In the genomic region with DNA sequence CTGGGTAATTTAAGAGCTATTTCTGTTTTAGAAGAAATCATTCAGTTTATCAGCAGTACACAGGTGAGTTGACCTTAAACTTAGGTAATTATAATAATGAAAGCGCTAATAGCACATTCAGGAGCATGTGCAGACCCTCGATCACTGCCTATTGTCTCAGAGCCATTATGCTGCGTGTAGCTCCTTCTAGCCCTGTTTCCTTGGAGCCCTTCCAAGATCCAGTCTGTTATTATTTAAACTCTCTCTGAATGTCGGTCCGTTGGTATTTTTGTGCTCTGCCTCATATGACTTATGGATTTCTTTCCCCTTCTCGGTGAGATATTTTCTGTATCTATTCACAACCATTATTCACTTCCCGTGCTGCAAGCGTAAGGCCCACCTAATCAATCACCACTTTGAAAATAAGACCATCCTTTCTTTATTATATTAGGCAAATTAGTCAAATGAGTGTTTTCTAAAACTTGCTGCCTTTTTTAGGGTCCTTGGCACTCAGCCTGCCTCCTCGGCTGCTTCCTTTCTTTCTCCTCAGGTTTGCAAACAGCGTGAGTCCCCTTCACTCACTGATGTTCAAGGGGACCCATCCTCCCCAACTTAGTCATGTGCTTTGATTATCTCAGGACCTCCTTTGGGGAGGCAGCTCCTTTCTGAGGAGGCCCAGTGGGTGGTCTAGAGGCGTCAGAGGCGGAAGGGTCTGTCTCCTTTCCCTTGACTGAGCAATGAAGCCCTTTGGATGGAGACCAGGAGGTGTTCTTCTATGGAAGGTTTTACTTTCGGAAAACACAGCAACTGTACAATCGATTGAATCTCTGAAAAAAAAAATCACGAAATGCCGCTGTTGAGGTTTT, we compare ENCODE assay signal across 10 mouse cellular contexts.
DNase-seq lines count a peak whose midpoint lies in the region; ATAC-seq and TF ChIP-seq lines count a peak whose summit lies in the region.
"Had no signal": no experiment of that assay in that cellular context is flagged by ENCODE, and none has a peak within 500 bp of the region (broad histone marks: within the 10 kb centered on the region; RNA-seq: fewer than 3 reads in every experiment).

No protein-coding gene starts in this region.

- H3K36me3 ChIP-seq in heart, embryonic 16.5 days (ENCODE audit: control insufficient read depth, insufficient read depth): no peaks in the 10 kb centered on the region
- H3K36me3 ChIP-seq in heart, embryonic 10.5 days: no peaks in the 10 kb centered on the region
- no peaks in the 10 kb centered on the region for H3K36me3 ChIP-seq in lung, embryonic 15.5 days
- H3K36me3 ChIP-seq in forebrain, embryonic 15.5 days: no peaks in the 10 kb centered on the region
- H3K36me3 ChIP-seq in midbrain, postnatal 0 days (ENCODE audit: insufficient read depth, low read length): no peaks in the 10 kb centered on the region

- no peak overlapping the region for H3K9ac ChIP-seq in heart, embryonic 16.5 days (ENCODE audit: low read length)
- H3K9ac ChIP-seq in lung, embryonic 15.5 days: no peak overlapping the region
- H3K9ac ChIP-seq in forebrain, embryonic 15.5 days (replicated peaks): no peak overlapping the region
- no peak overlapping the region for H3K9ac ChIP-seq in midbrain, postnatal 0 days (replicated peaks; ENCODE audit: low read length, poor library complexity, severe bottlenecking)

- no peak overlapping the region for H3K27ac ChIP-seq in heart, embryonic 16.5 days (ENCODE audit: low read length)
- H3K27ac ChIP-seq in heart, embryonic 10.5 days: no peak overlapping the region
- peak overlapping the region; percentile 21; the same call in 1 of the 2 replicates for H3K27ac ChIP-seq in lung, embryonic 15.5 days
- H3K27ac ChIP-seq in forebrain, embryonic 15.5 days (replicated peaks): peak overlapping the region; percentile 73
- H3K27ac ChIP-seq in midbrain, postnatal 0 days (ENCODE audit: low read depth, low read length): no peak overlapping the region

- no peak for DNase-seq in heart, embryonic 10.5 days (ENCODE audit: low spot score)
- DNase-seq in lung, postnatal 25 days (ENCODE audit: low spot score): no peak
- peak; percentile 47 for DNase-seq in midbrain, postnatal 0 days (ENCODE audit: low spot score)
- no peak for DNase-seq in spleen, postnatal 14 days (ENCODE audit: low spot score in 2 of 2)
- no peak for DNase-seq in layer of hippocampus, adult 8-10 months (ENCODE audit: low spot score in 2 of 2)
- DNase-seq: lung, adult 2 months; right cerebral cortex, postnatal 14 days had no signal

- no peaks in the 10 kb centered on the region for H3K27me3 ChIP-seq in heart, embryonic 16.5 days (ENCODE audit: control insufficient read depth, insufficient read depth, low read length)
- H3K27me3 ChIP-seq in heart, embryonic 10.5 days (ENCODE audit: insufficient read depth, poor library complexity, severe bottlenecking): 0 out of 2 replicates have a peak, but pooled peaks cover 5% of the 10 kb centered on the region
- no peaks in the 10 kb centered on the region for H3K27me3 ChIP-seq in lung, embryonic 15.5 days
- no peaks in the 10 kb centered on the region for H3K27me3 ChIP-seq in forebrain, embryonic 15.5 days
- 0 out of 2 replicates have a peak, but pooled peaks cover 5% of the 10 kb centered on the region for H3K27me3 ChIP-seq in midbrain, postnatal 0 days (ENCODE audit: insufficient read depth, low read length)

- H3K4me2 ChIP-seq in heart, embryonic 16.5 days (ENCODE audit: low read depth, low read length): peak overlapping the region; percentile 8; the same call in 1 of the 2 replicates
- H3K4me2 ChIP-seq in lung, embryonic 15.5 days: peak overlapping the region; percentile 46
- peak overlapping the region; percentile 28 for H3K4me2 ChIP-seq in forebrain, embryonic 15.5 days (replicated peaks)
- no peak overlapping the region for H3K4me2 ChIP-seq in midbrain, postnatal 0 days (ENCODE audit: low read depth, low read length, poor library complexity, severe bottlenecking)

- no peak for TF ChIP-seq CTCF in midbrain, postnatal 0 days (IDR thresholded peaks at IDR 0.05)

- ATAC-seq in heart, embryonic 16.5 days (replicated peaks; ENCODE audit: extremely low read depth, insufficient read depth, low FRiP score): no peak
- ATAC-seq in lung, embryonic 15.5 days (ENCODE audit: borderline replicate concordance, extremely low read depth, low FRiP score, low TSS enrichment): no peak; the same call in 1 of the 2 replicates
- peak; percentile 58; the same call in 1 of the 2 replicates for ATAC-seq in forebrain, embryonic 15.5 days (replicated peaks)
- ATAC-seq in midbrain, postnatal 0 days (ENCODE audit: low FRiP score): no peak

- no peaks in the 10 kb centered on the region for H3K9me3 ChIP-seq in heart, embryonic 16.5 days (replicated peaks; ENCODE audit: control insufficient read depth, low read length)
- H3K9me3 ChIP-seq in heart, embryonic 10.5 days: no peaks in the 10 kb centered on the region
- H3K9me3 ChIP-seq in lung, embryonic 15.5 days: no peaks in the 10 kb centered on the region
- no peaks in the 10 kb centered on the region for H3K9me3 ChIP-seq in forebrain, embryonic 15.5 days
- H3K9me3 ChIP-seq in midbrain, postnatal 0 days (ENCODE audit: low read length): no peaks in the 10 kb centered on the region

- 43% methylated on average over 16 of the region's 16 CpGs for WGBS in heart, embryonic 16.5 days
- WGBS in heart, embryonic 10.5 days: 62% methylated on average over 16 of the region's 16 CpGs
- WGBS in lung, embryonic 15.5 days: 24% methylated on average over 16 of the region's 16 CpGs
- WGBS in forebrain, embryonic 15.5 days: 6% methylated on average over 16 of the region's 16 CpGs
- WGBS in midbrain, postnatal 0 days: 41% methylated on average over 16 of the region's 16 CpGs

- no peak overlapping the region for H3K4me3 ChIP-seq in heart, embryonic 16.5 days (ENCODE audit: low read length)
- no peak overlapping the region for H3K4me3 ChIP-seq in heart, embryonic 10.5 days
- 0 out of 2 replicates have a peak overlapping the region, but pooled peaks have one; percentile 4 for H3K4me3 ChIP-seq in lung, embryonic 15.5 days
- H3K4me3 ChIP-seq in forebrain, embryonic 15.5 days: no peak overlapping the region
- H3K4me3 ChIP-seq in midbrain, postnatal 0 days (ENCODE audit: low read depth, low read length): no peak overlapping the region

- peaks cover 12% of the 10 kb centered on the region for H3K4me1 ChIP-seq in heart, embryonic 16.5 days (ENCODE audit: control insufficient read depth, insufficient read depth, low read length)
- no peaks in the 10 kb centered on the region for H3K4me1 ChIP-seq in heart, embryonic 10.5 days
- peaks cover 27% of the 10 kb centered on the region for H3K4me1 ChIP-seq in lung, embryonic 15.5 days
- peaks cover 39% of the 10 kb centered on the region for H3K4me1 ChIP-seq in forebrain, embryonic 15.5 days
- H3K4me1 ChIP-seq in midbrain, postnatal 0 days (ENCODE audit: insufficient read depth, low read length): no peaks in the 10 kb centered on the region; the same call in 1 of the 2 replicates

Comparison
In these comparisons a context has a peak if more than half of its experiments do, and no peak if none do; other contexts are left out.
1. H3K27ac ChIP-seq: peak in lung, embryonic 15.5 days (single experiment) and forebrain, embryonic 15.5 days (single experiment); none in heart, embryonic 16.5 days (single experiment), heart, embryonic 10.5 days (single experiment) and midbrain, postnatal 0 days (single experiment).